Mouse (Mus musculus) liver, embryonic 13.5 days (tissue): ENCODE results near the gene Wfs1. TPM values are rescaled to one million over a fixed set of nuclear protein-coding genes. Genes with fewer than 3 reads are reported as not detected.
"Not testable (repeated sequence)": the region's sequence is repeated elsewhere in the genome, so short reads cannot be mapped to it uniquely, and the experiment has no call there.

Source experiments
- ATAC-seq: fragments of 200-750 bp; cut with Nextera tagmentation; 2 replicates; pipeline ENCODE4 v1.8.0; 2017; ENCODE audit warnings: low read depth, mild to moderate bottlenecking, moderate number of reproducible peaks, moderate library complexity
- DNase-seq: peaks from one replicate; pipeline ENCODE4 v3.0.0; 2022
- H3K27ac ChIP-seq: fragments of 300-500 bp; sonication (generic); 2 replicates; pipeline ENCODE4 v1.5.1; 2015; ENCODE audit warnings: moderate library complexity, mild to moderate bottlenecking, inconsistent platforms
- H3K27me3 ChIP-seq: fragments of 300-500 bp; sonication (generic); 2 replicates; pipeline ENCODE4 v1.6.1; 2015; ENCODE audit warnings: mild to moderate bottlenecking, inconsistent platforms
- H3K36me3 ChIP-seq: fragments of 300-500 bp; sonication (generic); 2 replicates; pipeline ENCODE4 v1.6.1; 2015; ENCODE audit warnings: mild to moderate bottlenecking, inconsistent platforms
- H3K4me1 ChIP-seq: fragments of 300-500 bp; sonication (generic); replicated peaks from 2 replicates; pipeline ENCODE4 v1.6.1; 2015; ENCODE audit warnings: inconsistent platforms
- H3K4me2 ChIP-seq: fragments of 300-500 bp; sonication (generic); 2 replicates; pipeline ENCODE4 v1.6.1; 2015; ENCODE audit warnings: inconsistent platforms, mild to moderate bottlenecking, moderate library complexity
- H3K4me3 ChIP-seq: fragments of 300-500 bp; sonication (generic); replicated peaks from 2 replicates; pipeline ENCODE4 v1.5.1; 2015; ENCODE audit warnings: mild to moderate bottlenecking, inconsistent platforms
- H3K9ac ChIP-seq: fragments of 300-500 bp; sonication (generic); 2 replicates; pipeline ENCODE4 v1.6.1; 2015; ENCODE audit warnings: mild to moderate bottlenecking, inconsistent platforms
- H3K9me3 ChIP-seq: fragments of 300-500 bp; sonication (generic); replicated peaks from 2 replicates; pipeline ENCODE4 v1.6.1; 2016; ENCODE audit warnings: inconsistent platforms
- WGBS: fragments of 180-500 bp; shearing (Covaris S2); methylation state at CpG from one replicate; pipeline ENCODE4 v1.1.7; 2015; ENCODE audit not compliant: insufficient replicate concordance; 5-methylcytosine and 5-hydroxymethylcytosine counted together
- polyA plus RNA-seq: library from polyadenylated mRNA; unstranded; fragments of >200 nt; fragmentation: Nextera tagmentation; extraction: Ambion mirVana; gene quantifications from 2 replicates; pipeline ENCODE4 v1.2.1, GENCODE M21; 2015

Wfs1 gene
- polyA plus RNA-seq, 1 experiment from 2014 or later, result 1.1 TPM

GRCm38 (mm10) chr5:37010666-37011317, 21.8 kb upstream of the Wfs1 start:
- ATAC-seq, result no peak
- 49% methylated on average over 10 of the region's 10 CpGs for WGBS
- Histone ChIP-seq H3K4me3 (no peak overlapping the region), H3K27me3 (no peaks in the 10 kb centered on the region), H3K27ac (no peak overlapping the region), H3K4me1 (no peaks in the 10 kb centered on the region), H3K36me3 (no peaks in the 10 kb centered on the region), H3K9ac (no peak overlapping the region), H3K9me3 (no peaks in the 10 kb centered on the region), H3K4me2 (no peak overlapping the region)
- DNase-seq, result no peak

- not testable (repeated sequence) for H3K9ac ChIP-seq, ATAC-seq, H3K36me3 ChIP-seq, H3K9me3 ChIP-seq, H3K27ac ChIP-seq, H3K4me3 ChIP-seq, H3K4me1 ChIP-seq, H3K27me3 ChIP-seq, H3K4me2 ChIP-seq, DNase-seq
- 16% methylated on average over 13 of the region's 13 CpGs for WGBS
Observed at GRCm38 (mm10) chr5:37009761-37010160, 20.8 kb upstream of the Wfs1 start.

GRCm38 (mm10) chr5:37002001-37002400, 13.0 kb upstream of the Wfs1 start:
- Histone ChIP-seq H3K4me3 (no peak overlapping the region), H3K9me3 (no peaks in the 10 kb centered on the region), H3K4me2 (no peak overlapping the region), H3K9ac (no peak overlapping the region), H3K27ac (no peak overlapping the region), H3K4me1 (no peaks in the 10 kb centered on the region), H3K36me3 (no peaks in the 10 kb centered on the region), H3K27me3 (no peaks in the 10 kb centered on the region)
- 48% methylated on average over 2 of the region's 2 CpGs for WGBS
- no peak for ATAC-seq
- DNase-seq, result peak; percentile 14

GRCm38 (mm10) chr5:37001002-37001401, 12.0 kb upstream of the Wfs1 start:
- H3K36me3 ChIP-seq, result no peaks in the 10 kb centered on the region
- H3K27me3 ChIP-seq, result no peaks in the 10 kb centered on the region
- no peak overlapping the region for H3K27ac ChIP-seq
- no peak overlapping the region for H3K4me2 ChIP-seq
- no peaks in the 10 kb centered on the region for H3K9me3 ChIP-seq
- H3K9ac ChIP-seq, result no peak overlapping the region
- WGBS, result 80% methylated on average over 9 of the region's 9 CpGs
- DNase-seq (no peak), ATAC-seq (no peak)
- H3K4me1 ChIP-seq, result no peaks in the 10 kb centered on the region
- no peak overlapping the region for H3K4me3 ChIP-seq

- no peak for ATAC-seq
- no peak overlapping the region for H3K4me2 ChIP-seq
- H3K9ac ChIP-seq, result no peak overlapping the region
- no peak overlapping the region for H3K27ac ChIP-seq
- no peak for DNase-seq
- no peaks in the 10 kb centered on the region for H3K36me3 ChIP-seq
- H3K9me3 ChIP-seq, result no peaks in the 10 kb centered on the region
- WGBS, result 36% methylated on average over 5 of the region's 5 CpGs
- H3K4me3 ChIP-seq, result no peak overlapping the region
- H3K4me1 ChIP-seq, result no peaks in the 10 kb centered on the region
- H3K27me3 ChIP-seq, result no peaks in the 10 kb centered on the region
Observed at GRCm38 (mm10) chr5:36997996-36998395, 9.0 kb upstream of the Wfs1 start.

- no peaks in the 10 kb centered on the region for H3K27me3 ChIP-seq
- 75% methylated on average over 14 of the region's 14 CpGs for WGBS
Observed at GRCm38 (mm10) chr5:36996410-36996809, 7.4 kb upstream of the Wfs1 start.

GRCm38 (mm10) chr5:36990631-36991350, 1.8 kb upstream of the Wfs1 start:
- no peak overlapping the region for H3K4me2 ChIP-seq
- no peak overlapping the region for H3K4me3 ChIP-seq
- WGBS, result 51% methylated on average over 3 of the region's 3 CpGs
- H3K4me1 ChIP-seq, result peaks cover 15% of the 10 kb centered on the region
- H3K36me3 ChIP-seq, result no peaks in the 10 kb centered on the region
- H3K27me3 ChIP-seq, result peaks cover 15% of the 10 kb centered on the region
- no peaks in the 10 kb centered on the region for H3K9me3 ChIP-seq
- DNase-seq, result no peak
- no peak overlapping the region for H3K9ac ChIP-seq
- no peak for ATAC-seq
- H3K27ac ChIP-seq, result no peak overlapping the region

More at GRCm38 (mm10) chr5:36996410-36996809, 7.4 kb upstream of the Wfs1 start:
- Histone ChIP-seq H3K4me1 (no peaks in the 10 kb centered on the region), H3K36me3 (no peaks in the 10 kb centered on the region), H3K27ac (no peak overlapping the region), H3K4me2 (no peak overlapping the region), H3K9me3 (no peaks in the 10 kb centered on the region), H3K4me3 (no peak overlapping the region), H3K9ac (no peak overlapping the region)
- no peak for ATAC-seq
- no peak for DNase-seq

- H3K36me3 ChIP-seq, result no peaks in the 10 kb centered on the region
- no peak overlapping the region for H3K27ac ChIP-seq
- WGBS, result 48% methylated on average over 3 of the region's 3 CpGs
- H3K4me3 ChIP-seq, result no peak overlapping the region
- DNase-seq (no peak), ATAC-seq (no peak)
- no peaks in the 10 kb centered on the region for H3K9me3 ChIP-seq
- H3K27me3 ChIP-seq, result peaks cover 15% of the 10 kb centered on the region
- H3K4me1 ChIP-seq, result peaks cover 15% of the 10 kb centered on the region
- H3K4me2 ChIP-seq, result no peak overlapping the region
- no peak overlapping the region for H3K9ac ChIP-seq
Observed at GRCm38 (mm10) chr5:36990196-36990595, 1.2 kb upstream of the Wfs1 start.

- Histone ChIP-seq H3K4me1 (peaks cover 15% of the 10 kb centered on the region), H3K27ac (no peak overlapping the region), H3K4me2 (peak overlapping the region; percentile 71), H3K4me3 (peak overlapping the region; percentile 62; the same call in 1 of the 2 replicates), H3K36me3 (no peaks in the 10 kb centered on the region), H3K9ac (no peak overlapping the region), H3K9me3 (no peaks in the 10 kb centered on the region), H3K27me3 (peaks cover 15% of the 10 kb centered on the region)
- WGBS, result 9% methylated on average over 3 of the region's 3 CpGs
- DNase-seq (no peak), ATAC-seq (no peak)
Observed at GRCm38 (mm10) chr5:36989625-36989977, 596 bp upstream of the Wfs1 start.

- H3K27ac ChIP-seq, result no peak overlapping the region
- H3K9me3 ChIP-seq, result no peaks in the 10 kb centered on the region
- peak overlapping the region; percentile 62 for H3K9ac ChIP-seq
- H3K4me1 ChIP-seq, result peaks cover 15% of the 10 kb centered on the region
- WGBS, result 12% methylated on average over 24 of the region's 24 CpGs
- DNase-seq (no peak), ATAC-seq (peak; percentile 2; the same call in 1 of the 2 replicates)
- H3K4me3 ChIP-seq, result peak overlapping the region; percentile 62
- no peaks in the 10 kb centered on the region for H3K36me3 ChIP-seq
- peaks cover 15% of the 10 kb centered on the region for H3K27me3 ChIP-seq
- H3K4me2 ChIP-seq, result peak overlapping the region; percentile 71
Observed at GRCm38 (mm10) chr5:36988124-36988780, 753 bp downstream of the Wfs1 start.

- DNase-seq (no peak), ATAC-seq (no peak)
- H3K4me1 ChIP-seq, result peaks cover 15% of the 10 kb centered on the region
- no peaks in the 10 kb centered on the region for H3K9me3 ChIP-seq
- H3K36me3 ChIP-seq, result no peaks in the 10 kb centered on the region
- H3K9ac ChIP-seq, result no peak overlapping the region
- peaks cover 15% of the 10 kb centered on the region for H3K27me3 ChIP-seq
- 48% methylated on average over 1 of the region's 1 CpGs for WGBS
- no peak overlapping the region for H3K27ac ChIP-seq
- no peak overlapping the region for H3K4me2 ChIP-seq
- H3K4me3 ChIP-seq, result no peak overlapping the region
Observed at GRCm38 (mm10) chr5:36986617-36987016, 2.4 kb downstream of the Wfs1 start.
